Mouse (Mus musculus): Measurements from ENCODE around the gene Tcaf2.

DNA sequence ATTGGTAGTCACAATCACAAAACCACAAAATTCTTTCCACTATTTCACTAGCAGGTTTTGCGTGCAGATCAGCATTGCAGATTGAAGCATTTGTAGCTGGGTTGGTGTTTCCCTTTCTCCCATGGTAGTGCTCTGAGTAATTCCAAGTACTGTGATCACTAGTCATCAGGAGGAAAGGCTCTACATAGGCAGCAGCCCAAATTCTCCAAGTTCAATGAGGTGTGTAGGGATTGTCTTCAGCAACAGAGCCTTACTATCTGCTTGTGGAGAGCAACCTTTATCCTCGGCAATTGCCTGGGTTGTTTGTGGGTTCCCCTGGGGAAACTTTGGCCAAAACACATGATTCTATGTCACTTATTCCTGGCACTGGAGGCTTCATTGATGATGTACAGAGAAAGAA is 28.1 kb downstream of the Tcaf2 start:
- TF ChIP-seq CTCF (IDR thresholded peaks at IDR 0.05 in 2 of 3, conservative IDR thresholded peaks at IDR 0.05 in 1 of 3; ENCODE audit: control insufficient read depth in 1 of 3, insufficient read depth in 1 of 3, low read depth in 2 of 3, low read length in 3 of 3, poor library complexity in 1 of 3, severe bottlenecking in 1 of 3) (no peak), MEF2A (IDR thresholded peaks at IDR 0.05; ENCODE audit: extremely low read depth, insufficient replicate concordance, low read depth, low read length, poor library complexity, severe bottlenecking) (no peak), POLR2A (IDR thresholded peaks at IDR 0.05; ENCODE audit: control insufficient read depth in 1 of 2, insufficient read depth in 1 of 2, low read depth in 1 of 2, low read length in 2 of 2, poor library complexity in 1 of 2) (no peak), TBP (IDR thresholded peaks at IDR 0.05; ENCODE audit: low read depth, low read length) (no peak)
